Mouse (Mus musculus): ENCODE results near the gene P2ry12. TPM values are rescaled to one million over a fixed set of nuclear protein-coding genes. Genes with fewer than 3 reads are reported as not detected.

The P2ry12 gene
- total RNA-seq, 2 experiments from 2014 or later = 52.7 to 54.8 TPM

GRCm38 (mm10) chr3:59234878-59235277 is 27.8 kb downstream of the P2ry12 start:
- DNase-seq (ENCODE audit: low spot score in 2 of 2) = no peak

GRCm38 (mm10) chr3:59230912-59231311 is 31.8 kb downstream of the P2ry12 start:
- DNase-seq (ENCODE audit: low spot score in 2 of 2) = no peak

DNA sequence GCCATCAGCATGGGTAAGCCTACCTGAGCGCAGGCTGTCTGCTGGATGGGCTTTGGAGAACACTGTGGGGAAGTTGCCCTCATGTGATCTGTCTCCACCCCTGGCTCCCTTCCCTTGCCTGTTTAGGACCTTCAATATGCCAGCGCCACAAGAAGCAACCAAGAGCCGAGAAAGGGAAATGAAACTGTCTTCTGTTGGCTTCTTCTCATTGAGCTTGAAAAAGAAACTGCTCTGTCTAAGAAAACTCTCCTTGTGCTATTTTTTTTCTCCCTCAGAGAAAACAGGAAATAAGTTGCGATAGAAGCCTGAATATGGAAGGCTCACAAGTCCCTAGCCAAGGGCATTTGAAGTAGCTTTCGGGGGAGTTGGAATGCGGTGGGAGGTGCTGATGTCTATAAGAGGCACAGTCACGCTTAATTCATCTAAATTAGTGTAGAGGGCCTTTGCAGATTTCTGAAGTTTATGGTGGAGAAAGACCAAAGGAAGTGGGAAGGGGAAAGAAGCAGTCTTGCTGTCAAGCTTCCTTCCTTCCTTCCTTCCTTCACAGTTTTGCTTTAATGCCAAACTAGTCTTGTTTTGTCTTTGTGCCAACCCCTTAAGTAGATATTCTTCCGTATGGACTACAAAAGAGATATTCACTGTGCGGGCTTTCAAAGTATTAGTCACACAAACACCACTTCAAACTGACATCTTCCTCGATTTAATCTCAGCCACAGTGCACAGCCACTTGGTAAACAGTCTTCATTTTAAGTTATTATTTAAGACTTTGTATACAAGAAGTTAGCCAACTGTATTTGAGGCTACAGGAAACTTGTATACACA is 33.7 kb downstream of the P2ry12 start:
- no peak for DNase-seq (ENCODE audit: low spot score in 2 of 2)

GRCm38 (mm10) chr3:59227696-59228095 is 35.0 kb downstream of the P2ry12 start:
- DNase-seq (ENCODE audit: low spot score in 2 of 2) = no peak

- no peak for DNase-seq (ENCODE audit: low spot score in 2 of 2)
These were observed 37.3 kb downstream of the P2ry12 start for GRCm38 (mm10) chr3:59225411-59225810.

DNA sequence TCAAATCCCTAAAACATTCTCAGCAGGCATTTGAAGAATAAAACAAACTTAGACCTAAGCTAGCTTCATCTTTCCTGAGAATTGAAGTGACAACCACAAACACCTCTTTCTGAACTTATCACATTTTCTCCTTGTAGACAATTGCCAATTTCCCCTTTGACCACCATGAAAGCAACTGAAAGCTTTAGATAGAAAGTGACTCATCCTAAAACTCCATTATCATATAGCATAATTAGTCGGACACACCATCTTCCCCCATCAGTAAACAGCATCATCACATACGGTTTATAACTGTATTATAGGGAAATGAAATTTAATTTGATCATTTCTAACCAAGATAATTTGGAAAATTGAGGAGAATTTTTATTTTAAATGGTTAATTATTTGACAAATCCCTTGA is 40.4 kb downstream of the P2ry12 start:
- DNase-seq (ENCODE audit: low spot score in 2 of 2) = no peak

- no peak for DNase-seq (ENCODE audit: low spot score in 2 of 2)
These were observed 43.3 kb downstream of the P2ry12 start for GRCm38 (mm10) chr3:59219326-59219725.

DNA sequence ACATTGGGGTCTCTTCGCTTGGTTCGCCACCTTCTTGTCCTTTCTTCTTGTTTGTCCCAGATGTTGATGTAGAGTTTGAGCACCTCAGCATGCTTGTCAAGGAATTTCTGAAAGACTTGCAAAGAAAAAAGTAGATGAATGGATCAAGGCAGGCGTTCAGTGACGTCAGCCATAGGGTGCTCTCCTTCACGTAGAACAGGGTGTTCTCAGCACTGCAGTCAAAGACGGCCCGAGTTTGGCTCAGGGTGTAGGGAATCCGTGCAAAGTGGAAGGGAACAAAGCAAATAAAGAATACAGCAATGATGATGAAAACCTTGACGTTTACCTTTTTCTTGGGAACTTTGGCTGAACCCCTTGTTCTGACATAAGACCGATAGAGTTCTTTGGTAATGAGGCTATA is 45.5 kb downstream of the P2ry12 start:
- no peak for DNase-seq (ENCODE audit: low spot score in 2 of 2)

DNA sequence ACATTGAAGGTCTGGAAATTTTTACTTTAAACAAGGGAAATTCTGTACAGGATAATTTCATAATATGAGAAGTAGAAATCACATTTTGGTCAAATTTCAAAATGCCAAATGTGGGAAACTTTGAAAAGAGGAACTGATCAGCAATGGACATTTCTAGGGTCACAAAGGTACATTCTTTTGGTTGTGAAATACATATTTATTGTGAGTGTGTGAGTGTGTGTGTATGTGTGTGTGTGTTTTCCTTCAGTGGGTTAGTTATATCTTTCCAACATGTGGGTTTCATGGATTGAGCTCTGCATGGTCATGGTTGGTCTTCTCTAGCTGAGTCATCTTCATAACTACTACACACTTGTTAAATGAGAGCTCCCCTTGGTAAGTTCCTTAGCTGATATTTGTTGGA is 50.3 kb downstream of the P2ry12 start:
- DNase-seq (ENCODE audit: low spot score in 2 of 2) = no peak

GRCm38 (mm10) chr3:59211784-59212183 is 50.9 kb downstream of the P2ry12 start:
- DNase-seq (ENCODE audit: low spot score in 2 of 2) = no peak

DNA sequence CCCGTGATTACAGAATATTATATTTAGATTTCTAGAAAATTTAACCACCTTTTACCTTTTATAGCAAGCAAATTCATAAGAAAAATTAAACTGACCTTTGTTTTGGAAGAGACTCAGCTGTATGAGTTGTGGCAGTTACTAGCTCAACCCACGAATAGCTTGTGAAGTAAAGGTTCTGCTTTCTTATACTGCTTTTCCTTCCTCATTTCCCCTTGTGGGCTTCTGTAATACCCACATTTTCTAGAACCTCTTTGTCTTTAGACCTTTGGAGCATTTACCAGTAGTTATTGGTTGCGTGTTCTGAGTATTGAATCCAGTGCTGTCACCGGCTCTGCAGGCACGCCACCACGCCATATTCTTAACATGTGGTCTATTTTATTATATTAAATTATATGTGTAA is 51.9 kb downstream of the P2ry12 start, which contains the start of gene P2ry13:
P2ry13 (minus strand) TSS at position 156 of the 400 bp plus-strand sequence.
- DNase-seq (ENCODE audit: low spot score in 2 of 2) = no peak

DNA sequence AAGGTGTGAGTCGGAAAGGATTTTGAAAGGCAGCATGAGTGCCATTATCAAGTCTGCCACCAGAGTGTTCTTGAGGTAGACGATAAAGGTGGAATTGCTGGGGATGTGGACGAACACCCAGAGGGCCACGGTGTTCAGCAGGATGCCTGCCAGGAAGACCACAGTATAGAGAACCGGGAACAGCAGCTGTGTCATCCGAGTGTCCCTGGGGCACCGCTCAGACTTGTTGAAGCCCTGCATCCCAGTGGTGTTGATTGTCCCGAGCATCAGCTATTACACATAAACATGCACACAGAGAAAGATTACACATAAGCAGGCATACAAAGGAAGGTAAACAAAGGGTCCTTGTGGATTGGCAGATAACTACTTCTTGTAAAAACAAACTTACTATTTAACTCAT is 52.6 kb downstream of the P2ry12 start:
- DNase-seq (ENCODE audit: low spot score in 2 of 2) = no peak

DNA sequence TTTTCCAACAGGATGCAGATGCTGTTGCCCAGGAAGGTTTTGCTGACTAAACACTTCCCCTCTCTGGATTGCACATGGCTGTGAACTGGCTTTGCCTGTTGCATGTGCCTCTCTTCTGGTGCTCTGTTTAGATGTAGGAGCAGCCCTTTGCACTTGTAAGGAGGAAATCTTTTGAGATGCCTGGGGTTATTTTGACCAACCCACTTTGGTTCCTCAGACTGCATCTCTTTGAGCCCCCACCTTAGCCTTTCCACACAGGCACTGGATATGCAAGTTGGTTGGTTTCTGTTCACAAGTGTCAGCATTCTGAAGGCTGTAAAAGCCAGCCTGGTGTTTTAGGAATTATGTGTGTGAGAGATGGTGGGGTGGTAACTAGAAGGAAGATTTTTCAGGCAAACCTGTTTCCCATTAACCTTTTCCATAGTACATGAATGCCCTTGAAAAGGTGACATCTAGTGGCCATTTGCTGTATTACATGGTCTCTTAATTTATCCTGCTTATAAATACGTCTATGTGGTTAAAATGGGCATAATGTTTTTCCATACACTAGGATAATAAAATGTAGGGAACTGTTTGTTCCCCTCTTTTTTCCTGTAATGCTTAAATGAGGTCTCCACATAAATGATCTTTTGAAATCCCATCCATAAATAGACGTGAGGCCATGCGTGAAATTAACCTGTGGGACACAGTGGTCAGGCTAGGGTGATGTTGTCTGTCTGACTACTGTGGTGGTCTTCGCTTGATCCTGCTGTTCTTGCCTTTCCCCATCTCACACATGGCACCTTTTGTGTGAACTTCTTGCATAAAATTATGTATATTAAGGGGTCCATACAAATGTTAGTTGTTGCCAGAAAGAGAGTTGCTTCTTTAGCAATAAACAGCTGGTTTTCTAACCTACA is 53.8 kb downstream of the P2ry12 start:
- DNase-seq (ENCODE audit: low spot score in 2 of 2) = no peak

- no peak for DNase-seq (ENCODE audit: low spot score in 2 of 2)
These were observed 56.7 kb downstream of the P2ry12 start for GRCm38 (mm10) chr3:59205941-59206340.

- no peak for DNase-seq (ENCODE audit: low spot score in 2 of 2)
These were observed 57.8 kb downstream of the P2ry12 start for GRCm38 (mm10) chr3:59204719-59205503.

- no peak for DNase-seq (ENCODE audit: low spot score in 2 of 2)
These were observed 58.7 kb downstream of the P2ry12 start for GRCm38 (mm10) chr3:59203802-59204520.

DNA sequence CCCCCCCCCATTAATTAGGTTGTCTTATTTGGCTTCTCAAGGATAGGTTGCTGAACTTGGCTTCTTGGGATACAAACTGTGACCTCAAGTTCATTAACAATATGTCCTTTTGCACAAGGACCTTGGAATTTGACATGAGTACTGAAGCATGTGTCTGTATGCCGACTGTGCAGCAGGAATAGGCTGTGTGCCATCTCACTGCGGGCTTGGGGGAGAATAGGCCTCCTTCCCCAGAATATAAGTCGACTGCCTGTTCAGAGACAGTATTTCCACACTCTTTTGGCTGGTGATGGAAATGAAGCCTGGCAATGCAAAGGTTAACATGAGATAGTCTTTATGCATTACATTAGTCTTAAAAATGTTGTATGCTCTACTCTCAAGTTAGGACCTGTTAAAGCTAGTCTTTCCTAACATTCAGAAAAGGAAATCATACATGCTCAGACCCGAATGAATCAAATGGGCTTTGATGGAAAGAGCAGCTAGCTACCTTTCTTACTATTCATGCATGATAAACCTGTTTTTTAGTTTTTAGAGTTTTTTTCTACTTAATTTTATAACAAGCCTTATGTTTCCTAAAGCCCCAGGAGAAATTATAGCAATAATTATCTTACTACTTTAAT is 65.2 kb downstream of the P2ry12 start:
- DNase-seq (ENCODE audit: low spot score in 2 of 2) = no peak

GRCm38 (mm10) chr3:59194938-59195337 is 67.7 kb downstream of the P2ry12 start, which contains the start of gene Gpr87:
Gpr87 (minus strand) TSS chr3:59195104.
- no peak for DNase-seq (ENCODE audit: low spot score in 2 of 2)

GRCm38 (mm10) chr3:59194099-59194498 is 68.6 kb downstream of the P2ry12 start:
- no peak for DNase-seq (ENCODE audit: low spot score in 2 of 2)

DNA sequence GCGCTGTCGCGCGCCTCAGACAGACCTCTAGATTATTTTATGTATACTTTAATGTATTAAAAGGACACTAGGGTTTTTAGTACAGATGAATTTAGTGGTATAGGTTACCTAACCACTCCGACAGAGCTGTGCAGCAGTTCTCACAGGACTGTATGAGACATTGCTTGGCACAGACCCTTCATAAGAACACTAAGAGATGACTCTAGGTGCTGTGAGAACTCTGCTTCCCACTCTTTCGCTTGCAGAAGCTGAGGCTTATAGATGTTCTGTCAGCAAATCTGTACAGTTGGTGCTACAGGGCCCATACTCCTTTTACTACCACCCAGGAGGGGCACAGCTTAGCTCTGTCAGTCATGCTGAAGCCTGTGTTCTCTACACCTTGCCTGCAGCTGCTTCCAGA is 71.0 kb downstream of the P2ry12 start:
- no peak for DNase-seq (ENCODE audit: low spot score in 2 of 2)
